Mouse (Mus musculus) MEL (cell line): ENCODE results near the gene Grik1.

Experiments used
- ETS1 ChIP-seq: IDR thresholded peaks from 2 replicates; pipeline ENCODE4 v1.6.1; 2012; ENCODE audit warnings: low read depth, mild to moderate bottlenecking, inconsistent platforms, low read length, improper control_type of control experiment, moderate library complexity
- POLR2A ChIP-seq, 2 experiments: IDR thresholded peaks; 2 replicates each; pipeline ENCODE4 v1.6.1; 2011 to 2012; ENCODE audit warnings: low read length in 2 of 2, mild to moderate bottlenecking in 2 of 2, control low read depth in 1 of 2, improper control_type of control experiment in 1 of 2, low read depth in 1 of 2, moderate library complexity in 1 of 2; ENCODE audit not compliant: control insufficient read depth in 1 of 2, insufficient read depth in 1 of 2, poor library complexity in 1 of 2
- POLR2AphosphoS5 ChIP-seq: IDR thresholded peaks from 2 replicates; pipeline ENCODE4 v1.6.1; 2012; ENCODE audit warnings: low read depth, borderline replicate concordance, mild to moderate bottlenecking, inconsistent platforms, low read length, moderate library complexity, mixed read lengths
- RAD21 ChIP-seq: IDR thresholded peaks from 2 replicates; pipeline ENCODE4 v1.6.1; 2011; ENCODE audit warnings: mild to moderate bottlenecking, low read depth, low read length, improper control_type of control experiment
- ZNF384 ChIP-seq: IDR thresholded peaks from 2 replicates; pipeline ENCODE4 v1.6.1; 2012; ENCODE audit warnings: low read depth, mild to moderate bottlenecking, inconsistent platforms, low read length, improper control_type of control experiment

GRCm38 (mm10) chr16:87901189-87901588, 388.9 kb downstream of the Grik1 start:
- TF ChIP-seq ZNF384 (no peak), ETS1 (no peak), POLR2A (IDR thresholded peaks at IDR 0.05; ENCODE audit: control insufficient read depth in 1 of 2, insufficient read depth in 1 of 2, low read depth in 1 of 2, low read length in 2 of 2, poor library complexity in 1 of 2) (no peak), RAD21 (no peak), POLR2AphosphoS5 (0 out of 2 replicates have a peak, but pooled peaks have one; percentile 22)
